Mouse (Mus musculus) brain, embryonic 14.5 days (tissue): ENCODE measurements around the gene Sfswap. TPM values are rescaled to one million over a fixed set of nuclear protein-coding genes. Genes with fewer than 3 reads are reported as not detected.
"Not testable (repeated sequence)": the region's sequence is repeated elsewhere in the genome, so short reads cannot be mapped to it uniquely, and the experiment has no call there.

Experiments used
- DNase-seq: peaks from one replicate; pipeline ENCODE4 v3.0.0-alpha.2; 2011; ENCODE audit warnings: low read depth
- CTCF ChIP-seq: fragments of 200-500 bp; IDR thresholded peaks from 2 replicates; pipeline ENCODE4 v1.5.1; 2012; ENCODE audit warnings: inconsistent platforms, mild to moderate bottlenecking, moderate library complexity, borderline replicate concordance; ENCODE audit not compliant: insufficient read depth, insufficient read length; ENCODE audit errors: extremely low read depth
- POLR2A ChIP-seq: fragments of 200-500 bp; IDR thresholded peaks from 2 replicates; pipeline ENCODE4 v1.6.1; 2012; ENCODE audit warnings: mild to moderate bottlenecking, inconsistent platforms, borderline replicate concordance; ENCODE audit not compliant: poor library complexity, insufficient read depth, insufficient read length, severe bottlenecking; ENCODE audit errors: extremely low read depth
- polyA plus RNA-seq: library from polyadenylated mRNA; depleted of rRNA; stranded (reverse); fragments of >200 nt; gene quantifications from 2 replicates; pipeline ENCODE4 v1.2.3, GENCODE M21; 2012; rRNA removed

Sfswap gene
- polyA plus RNA-seq = 199 and 207 TPM in 2 replicates

- TF ChIP-seq POLR2A (peak; percentile 44; the same call in 1 of the 2 replicates), CTCF (no peak)
- DNase-seq = peak; percentile 95
Observed at GRCm38 (mm10) chr5:129500722-129501634, at the start of gene Sfswap. Gene Sfswap, plus strand, starts transcription at chr5:129501221.

- TF ChIP-seq CTCF = no peak
- peak; percentile 35 for DNase-seq
Observed at GRCm38 (mm10) chr5:129452561-129452960, 48.5 kb upstream of the Sfswap start.

GRCm38 (mm10) chr5:129454802-129455528 is 46.1 kb upstream of the Sfswap start:
- no peak for TF ChIP-seq POLR2A
- TF ChIP-seq CTCF = no peak
- peak; percentile 93 for DNase-seq

DNA sequence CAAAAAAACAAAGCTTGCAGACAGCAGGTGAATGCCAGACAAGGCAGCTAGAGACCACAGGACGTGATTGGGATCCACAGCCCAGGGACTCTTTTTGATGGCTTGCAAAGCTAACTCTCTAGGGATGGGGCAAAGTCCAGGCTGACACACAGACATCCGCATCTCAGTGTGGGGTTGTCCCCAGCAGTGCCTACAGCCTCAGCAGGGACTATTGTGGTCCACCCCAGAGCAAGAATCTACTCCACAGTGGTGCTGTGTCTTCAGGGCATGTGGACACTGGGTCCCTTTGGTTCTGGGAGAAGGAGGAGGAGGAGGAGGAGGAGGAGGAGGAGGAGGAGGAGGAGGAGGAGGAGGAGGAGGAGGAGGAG is 45.5 kb upstream of the Sfswap start:
- DNase-seq = no peak
- TF ChIP-seq CTCF = no peak
- TF ChIP-seq POLR2A = no peak

- DNase-seq = no peak
- TF ChIP-seq CTCF (peak; percentile 7; the same call in 1 of the 2 replicates), POLR2A (no peak)
Observed at GRCm38 (mm10) chr5:129456579-129457140, 44.4 kb upstream of the Sfswap start.

- TF ChIP-seq CTCF (no peak), POLR2A (no peak)
- no peak for DNase-seq
Observed at GRCm38 (mm10) chr5:129458109-129458508, 42.9 kb upstream of the Sfswap start.

DNA sequence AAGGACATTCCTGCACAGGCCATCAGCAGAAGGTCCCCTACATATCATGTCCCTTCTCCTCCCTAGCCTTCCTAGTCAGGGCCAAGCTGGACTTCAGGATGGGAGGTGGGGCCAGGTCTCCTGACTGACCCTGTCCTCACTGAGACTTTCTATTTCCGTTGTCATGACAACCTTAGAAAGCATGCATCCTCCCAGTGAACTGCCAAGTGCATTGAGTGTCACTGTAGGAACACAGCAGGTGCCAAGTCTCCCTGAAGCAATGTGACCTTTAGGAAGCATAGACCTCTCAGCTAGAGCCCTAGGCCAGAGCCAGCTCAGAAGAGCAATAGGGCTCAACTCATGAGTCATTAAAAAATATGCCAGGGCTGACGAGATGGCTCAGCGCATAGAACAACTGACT is 42.5 kb upstream of the Sfswap start:
- DNase-seq = no peak
- TF ChIP-seq POLR2A = no peak
- TF ChIP-seq CTCF = no peak

GRCm38 (mm10) chr5:129460798-129461476 is 40.1 kb upstream of the Sfswap start:
- no peak for DNase-seq
- TF ChIP-seq POLR2A (no peak), CTCF (no peak)

DNA sequence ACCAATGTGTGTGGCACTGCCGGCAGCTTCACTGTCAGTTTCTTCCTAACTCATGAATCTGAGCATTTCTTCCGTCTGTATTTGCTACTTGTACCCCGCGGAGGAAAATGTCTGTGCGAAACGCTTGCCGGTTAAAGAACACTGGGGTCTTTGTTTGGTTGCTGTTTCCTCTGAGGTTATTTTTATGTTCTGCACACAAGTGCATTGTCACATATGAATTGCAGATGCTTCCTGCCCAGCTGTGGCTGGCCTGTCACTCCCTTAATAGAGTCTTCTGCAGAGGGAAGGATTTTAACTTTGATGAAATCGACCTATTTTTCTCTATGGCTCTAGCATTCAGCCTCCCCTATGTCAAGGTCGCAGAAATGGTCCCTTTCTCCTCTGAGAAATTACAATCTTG is 37.4 kb upstream of the Sfswap start:
- not testable (repeated sequence) for DNase-seq

- DNase-seq = no peak
- TF ChIP-seq CTCF = no peak
- TF ChIP-seq POLR2A = no peak
Observed at GRCm38 (mm10) chr5:129465788-129466187, 35.2 kb upstream of the Sfswap start.

GRCm38 (mm10) chr5:129475532-129476045 is 25.4 kb upstream of the Sfswap start:
- DNase-seq = peak; percentile 39
- TF ChIP-seq POLR2A (no peak), CTCF (no peak)
